Mouse (Mus musculus): ENCODE measurements at regions not wholly inside any gene's neighbourhood (a gene's known extent, or its start where the extent isn't known, plus 50 kb on each side); places are given as distances from the start of the nearest gene placed in this dataset.

DNA sequence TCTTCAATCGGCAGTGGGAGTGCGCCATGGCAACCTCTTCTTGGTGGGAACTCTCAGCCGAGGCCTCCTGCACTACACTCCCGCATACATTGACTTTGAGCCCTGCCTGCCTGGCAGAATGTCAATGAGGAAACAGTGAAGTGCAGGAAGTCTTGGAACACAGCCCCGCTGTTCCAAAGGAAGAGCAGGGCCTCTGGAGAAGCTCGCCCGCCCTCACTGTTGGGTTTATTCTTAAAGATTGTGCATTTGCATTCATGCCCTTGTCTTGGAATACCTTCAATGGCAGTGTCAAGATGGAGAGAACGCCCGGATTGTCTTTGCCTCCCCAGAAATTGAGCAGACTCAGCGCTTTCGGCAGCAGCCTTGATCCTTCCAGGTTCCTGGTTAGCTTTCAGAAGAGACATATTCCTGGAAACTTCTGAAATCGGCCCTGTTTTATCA, 499.1 kb downstream of the Sox2 start:
- no peaks in the 10 kb centered on the region for H3K36me3 ChIP-seq (ENCODE audit: control insufficient read depth, insufficient read depth, low read length, poor library complexity, severe bottlenecking)
- no peak overlapping the region for H3K4me3 ChIP-seq (ENCODE audit: low read depth, low read length)
- no peaks in the 10 kb centered on the region; the same call in 1 of the 2 replicates for H3K9me3 ChIP-seq (replicated peaks; ENCODE audit: control insufficient read depth, insufficient read depth, low read length, poor library complexity, severe bottlenecking)
- H3K27me3 ChIP-seq (ENCODE audit: control insufficient read depth, insufficient read depth, low read length, poor library complexity, severe bottlenecking): no peaks in the 10 kb centered on the region
- no peak overlapping the region for H3K9ac ChIP-seq (ENCODE audit: low read depth, poor library complexity, severe bottlenecking)
- H3K27ac ChIP-seq (ENCODE audit: insufficient read depth, low read length): no peak overlapping the region
- H3K4me1 ChIP-seq (ENCODE audit: control insufficient read depth, insufficient read depth, low read length): peaks cover 2% of the 10 kb centered on the region
- no peak for TF ChIP-seq CTCF (IDR thresholded peaks at IDR 0.05; ENCODE audit: low read depth, low read length)
- TF ChIP-seq EP300 (IDR thresholded peaks at IDR 0.05; ENCODE audit: insufficient read depth, low read depth, low read length): no peak
- TF ChIP-seq POLR2A (IDR thresholded peaks at IDR 0.05; ENCODE audit: insufficient read depth, low read length): no peak

- Histone ChIP-seq H3K4me1 (ENCODE audit: control insufficient read depth, insufficient read depth, low read length) (no peaks in the 10 kb centered on the region), H3K27ac (ENCODE audit: insufficient read depth, low read length) (no peak overlapping the region), H3K9me3 (replicated peaks; ENCODE audit: control insufficient read depth, insufficient read depth, low read length, poor library complexity, severe bottlenecking) (no peaks in the 10 kb centered on the region), H3K36me3 (ENCODE audit: control insufficient read depth, insufficient read depth, low read length, poor library complexity, severe bottlenecking) (no peaks in the 10 kb centered on the region), H3K9ac (ENCODE audit: low read depth, poor library complexity, severe bottlenecking) (no peak overlapping the region), H3K4me3 (ENCODE audit: low read depth, low read length) (no peak overlapping the region), H3K27me3 (ENCODE audit: control insufficient read depth, insufficient read depth, low read length, poor library complexity, severe bottlenecking) (no peaks in the 10 kb centered on the region)
- TF ChIP-seq EP300 (IDR thresholded peaks at IDR 0.05; ENCODE audit: insufficient read depth, low read depth, low read length): no peak
- no peak for TF ChIP-seq POLR2A (IDR thresholded peaks at IDR 0.05; ENCODE audit: insufficient read depth, low read length)
- TF ChIP-seq CTCF (IDR thresholded peaks at IDR 0.05; ENCODE audit: low read depth, low read length): no peak
These were observed 502.0 kb downstream of the Sox2 start for GRCm38 (mm10) chr3:35152191-35152590.

DNA sequence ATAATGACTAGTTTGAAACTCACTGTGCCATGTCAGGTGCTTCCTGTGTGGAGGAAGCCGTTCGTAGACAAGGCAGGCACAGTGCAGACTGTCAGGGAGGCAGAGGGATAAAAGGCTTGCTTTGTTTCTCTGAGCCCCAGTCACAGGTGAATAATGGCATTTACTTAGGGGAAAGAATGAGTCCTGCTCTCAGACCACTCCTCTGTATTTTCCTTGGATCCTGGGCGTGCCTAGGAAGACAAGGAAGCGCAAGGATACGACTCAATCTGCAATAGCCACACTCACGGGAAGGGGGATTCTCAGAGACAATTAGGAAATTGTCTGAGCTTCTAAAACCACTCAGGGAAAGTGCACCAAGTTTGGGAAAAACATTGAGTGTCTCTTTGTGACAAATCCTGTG, 504.1 kb downstream of the Sox2 start:
- Histone ChIP-seq H3K4me3 (ENCODE audit: low read depth, low read length) (no peak overlapping the region), H3K27ac (ENCODE audit: insufficient read depth, low read length) (no peak overlapping the region), H3K36me3 (ENCODE audit: control insufficient read depth, insufficient read depth, low read length, poor library complexity, severe bottlenecking) (no peaks in the 10 kb centered on the region), H3K9ac (ENCODE audit: low read depth, poor library complexity, severe bottlenecking) (no peak overlapping the region), H3K4me1 (ENCODE audit: control insufficient read depth, insufficient read depth, low read length) (no peaks in the 10 kb centered on the region), H3K27me3 (ENCODE audit: control insufficient read depth, insufficient read depth, low read length, poor library complexity, severe bottlenecking) (no peaks in the 10 kb centered on the region), H3K9me3 (replicated peaks; ENCODE audit: control insufficient read depth, insufficient read depth, low read length, poor library complexity, severe bottlenecking) (no peaks in the 10 kb centered on the region)
- TF ChIP-seq EP300 (IDR thresholded peaks at IDR 0.05; ENCODE audit: insufficient read depth, low read depth, low read length): 0 out of 2 replicates have a peak, but pooled peaks have one; percentile 7
- TF ChIP-seq POLR2A (IDR thresholded peaks at IDR 0.05; ENCODE audit: insufficient read depth, low read length): no peak

DNA sequence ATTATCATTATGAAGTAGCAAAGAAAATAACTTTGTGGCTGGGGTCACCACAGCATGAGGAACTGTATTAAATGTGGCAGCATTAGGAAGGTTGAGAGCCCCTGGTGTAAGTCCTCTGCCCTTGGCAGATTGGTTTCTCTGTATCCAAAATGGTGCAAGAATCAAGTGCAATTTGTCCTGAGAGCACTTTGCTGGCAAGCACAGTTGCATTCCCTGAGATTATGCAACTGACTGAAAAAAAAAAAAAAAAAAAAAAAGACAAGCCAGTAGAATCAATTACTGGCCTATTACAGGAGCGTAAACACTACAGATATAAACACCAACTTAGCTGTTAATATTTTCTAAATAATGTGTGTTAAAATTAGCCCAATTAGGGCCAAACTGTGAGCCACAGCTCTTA, 518.5 kb downstream of the Sox2 start:
- Histone ChIP-seq H3K9ac (ENCODE audit: low read depth, poor library complexity, severe bottlenecking) (no peak overlapping the region), H3K9me3 (replicated peaks; ENCODE audit: control insufficient read depth, insufficient read depth, low read length, poor library complexity, severe bottlenecking) (no peaks in the 10 kb centered on the region), H3K4me3 (ENCODE audit: low read depth, low read length) (no peak overlapping the region), H3K36me3 (ENCODE audit: control insufficient read depth, insufficient read depth, low read length, poor library complexity, severe bottlenecking) (no peaks in the 10 kb centered on the region), H3K27me3 (ENCODE audit: control insufficient read depth, insufficient read depth, low read length, poor library complexity, severe bottlenecking) (no peaks in the 10 kb centered on the region), H3K27ac (ENCODE audit: insufficient read depth, low read length) (no peak overlapping the region), H3K4me1 (ENCODE audit: control insufficient read depth, insufficient read depth, low read length) (peaks cover 3% of the 10 kb centered on the region)
- TF ChIP-seq POLR2A (IDR thresholded peaks at IDR 0.05; ENCODE audit: insufficient read depth, low read length) (no peak), CTCF (IDR thresholded peaks at IDR 0.05; ENCODE audit: low read depth, low read length) (no peak), EP300 (IDR thresholded peaks at IDR 0.05; ENCODE audit: insufficient read depth, low read depth, low read length) (no peak)

DNA sequence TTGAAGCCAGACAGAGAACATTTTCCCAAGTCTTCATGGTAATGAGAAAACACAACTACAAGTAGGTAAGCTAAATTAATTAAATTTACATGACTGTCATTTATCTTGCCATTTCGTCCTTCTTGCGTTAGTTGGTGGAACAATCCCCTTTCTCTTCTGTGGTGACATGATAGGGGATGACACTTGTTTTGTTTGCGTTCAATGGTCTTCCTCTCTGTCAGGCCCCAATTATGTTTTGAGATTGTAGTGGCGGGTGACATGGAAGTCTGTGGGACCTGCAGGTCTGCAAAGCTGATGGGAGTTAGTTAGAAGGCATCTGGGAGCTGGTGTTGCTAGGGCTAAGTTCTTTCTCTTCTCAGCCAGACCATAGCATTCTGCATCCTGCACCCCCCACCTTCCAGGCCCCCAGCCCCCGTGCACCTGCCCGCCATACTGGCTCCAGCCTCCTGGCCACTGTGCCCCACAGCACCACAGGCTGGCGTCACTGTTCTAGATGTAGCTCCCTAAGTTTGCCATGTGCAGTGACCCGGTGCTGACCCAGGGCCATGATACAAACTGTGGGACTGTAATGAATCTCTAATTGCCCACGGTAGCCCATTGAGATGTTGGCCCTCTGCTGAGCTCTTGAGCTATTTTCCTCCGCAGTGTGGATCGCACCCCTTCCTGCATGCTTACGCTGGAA, 528.7 kb downstream of the Sox2 start:
- H3K36me3 ChIP-seq (ENCODE audit: control insufficient read depth, insufficient read depth, low read length, poor library complexity, severe bottlenecking): no peaks in the 10 kb centered on the region
- H3K4me1 ChIP-seq (ENCODE audit: control insufficient read depth, insufficient read depth, low read length): no peaks in the 10 kb centered on the region
- no peak overlapping the region for H3K4me3 ChIP-seq (ENCODE audit: low read depth, low read length)
- no peaks in the 10 kb centered on the region for H3K27me3 ChIP-seq (ENCODE audit: control insufficient read depth, insufficient read depth, low read length, poor library complexity, severe bottlenecking)
- TF ChIP-seq EP300 (IDR thresholded peaks at IDR 0.05; ENCODE audit: insufficient read depth, low read depth, low read length): no peak
- no peaks in the 10 kb centered on the region for H3K9me3 ChIP-seq (replicated peaks; ENCODE audit: control insufficient read depth, insufficient read depth, low read length, poor library complexity, severe bottlenecking)
- H3K9ac ChIP-seq (ENCODE audit: low read depth, poor library complexity, severe bottlenecking): no peak overlapping the region
- H3K27ac ChIP-seq (ENCODE audit: insufficient read depth, low read length): no peak overlapping the region

GRCm38 (mm10) chr3:35208526-35208925, 545.4 kb upstream of the Atp11b start:
- Histone ChIP-seq H3K4me3 (ENCODE audit: low read depth, low read length) (no peak overlapping the region), H3K27me3 (ENCODE audit: control insufficient read depth, insufficient read depth, low read length, poor library complexity, severe bottlenecking) (no peaks in the 10 kb centered on the region), H3K9ac (ENCODE audit: low read depth, poor library complexity, severe bottlenecking) (no peak overlapping the region), H3K4me1 (ENCODE audit: control insufficient read depth, insufficient read depth, low read length) (no peaks in the 10 kb centered on the region), H3K9me3 (replicated peaks; ENCODE audit: control insufficient read depth, insufficient read depth, low read length, poor library complexity, severe bottlenecking) (no peaks in the 10 kb centered on the region), H3K27ac (ENCODE audit: insufficient read depth, low read length) (no peak overlapping the region), H3K36me3 (ENCODE audit: control insufficient read depth, insufficient read depth, low read length, poor library complexity, severe bottlenecking) (no peaks in the 10 kb centered on the region)
- no peak for TF ChIP-seq POLR2A (IDR thresholded peaks at IDR 0.05; ENCODE audit: insufficient read depth, low read length)
- TF ChIP-seq CTCF (IDR thresholded peaks at IDR 0.05; ENCODE audit: low read depth, low read length): no peak
- no peak for TF ChIP-seq EP300 (IDR thresholded peaks at IDR 0.05; ENCODE audit: insufficient read depth, low read depth, low read length)
